Mouse (Mus musculus): Measurements from ENCODE around the gene Kif21a.
A peak's percentile ranks its signal among the peaks of the same experiment; 100 is the strongest.

DNA sequence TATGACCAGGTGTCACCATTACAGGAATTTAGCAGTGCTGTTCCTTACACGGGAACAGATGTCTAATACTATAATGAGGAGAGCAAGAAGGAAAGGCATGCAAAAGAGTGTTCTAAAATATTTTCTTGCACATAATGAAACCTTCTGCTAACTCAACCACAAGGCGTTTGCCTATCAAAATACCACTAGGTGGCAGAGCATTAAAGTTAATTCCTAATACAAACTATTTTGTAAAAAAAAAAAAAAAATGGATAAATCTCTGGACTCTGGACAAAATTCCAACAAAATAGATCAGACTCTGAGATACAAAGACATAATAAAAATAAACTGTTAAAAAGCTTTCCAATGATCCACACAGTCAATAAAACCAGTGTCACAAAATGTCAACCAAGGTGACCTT is 56.9 kb downstream of the Kif21a start:
- TF ChIP-seq CTCF (IDR thresholded peaks at IDR 0.05; ENCODE audit: low read depth) = peak; percentile 63
- no peak for TF ChIP-seq EP300 (optimal IDR thresholded peaks at IDR 0.05)
